Mouse (Mus musculus): Measurements from ENCODE around the gene B9d2. TPM values are rescaled to one million over a fixed set of nuclear protein-coding genes. Genes with fewer than 3 reads are reported as not detected.
A peak's percentile ranks its signal among the peaks of the same experiment; 100 is the strongest.

B9d2 gene
- polyA plus RNA-seq, 1 experiment from 2014 or later: 44.3 TPM

GRCm38 (mm10) chr7:25711731-25712197 lies 31.2 kb downstream of the B9d2 start:
- H3K9me3 ChIP-seq (ENCODE audit: control insufficient read depth, low read length): no peaks in the 10 kb centered on the region
- no peak overlapping the region; the same call in 1 of the 2 replicates for H3K9ac ChIP-seq (replicated peaks; ENCODE audit: low read length)
- DNase-seq: no peak
- H3K4me1 ChIP-seq (ENCODE audit: control insufficient read depth, insufficient read depth, low read length): peaks cover 13% of the 10 kb centered on the region; the same call in 1 of the 2 replicates
- H3K27me3 ChIP-seq (ENCODE audit: control insufficient read depth, insufficient read depth, low read length): no peaks in the 10 kb centered on the region
- no peak for ATAC-seq (ENCODE audit: low FRiP score, low TSS enrichment)
- H3K27ac ChIP-seq (replicated peaks; ENCODE audit: low read depth, low read length): no peak overlapping the region
- H3K4me2 ChIP-seq (ENCODE audit: low read length): no peak overlapping the region
- H3K4me3 ChIP-seq (replicated peaks; ENCODE audit: low read depth, low read length): no peak overlapping the region
- peaks cover 43% of the 10 kb centered on the region for H3K36me3 ChIP-seq (ENCODE audit: control insufficient read depth, insufficient read depth, low read length)
- WGBS: 36% methylated on average over 7 of the region's 7 CpGs

DNA sequence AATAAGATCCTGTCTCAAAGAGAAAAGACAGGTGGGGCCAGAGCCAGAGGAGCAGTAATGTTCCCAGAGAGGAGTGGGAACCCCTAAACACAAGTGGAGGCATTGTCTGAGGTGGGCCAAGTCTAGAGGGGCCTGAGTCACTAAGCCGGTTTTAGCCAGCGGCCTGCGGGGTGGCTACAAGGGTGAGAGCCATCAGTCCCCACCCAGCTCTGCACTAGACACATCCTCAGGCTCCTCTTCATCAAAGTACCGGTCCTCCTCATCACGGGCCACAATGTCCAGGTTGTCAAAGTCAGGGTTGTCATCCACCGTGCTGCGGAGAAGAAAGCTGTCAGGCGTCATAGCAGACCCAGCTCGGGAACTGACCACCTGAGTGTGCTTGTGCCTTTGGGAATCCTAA lies 32.2 kb downstream of the B9d2 start:
- WGBS: 90% methylated on average over 9 of the region's 9 CpGs
- Histone ChIP-seq H3K4me3 (replicated peaks; ENCODE audit: low read depth, low read length) (no peak overlapping the region), H3K4me2 (ENCODE audit: low read length) (no peak overlapping the region), H3K9ac (replicated peaks; ENCODE audit: low read length) (no peak overlapping the region), H3K27ac (replicated peaks; ENCODE audit: low read depth, low read length) (no peak overlapping the region), H3K36me3 (ENCODE audit: control insufficient read depth, insufficient read depth, low read length) (peaks cover 43% of the 10 kb centered on the region), H3K27me3 (ENCODE audit: control insufficient read depth, insufficient read depth, low read length) (no peaks in the 10 kb centered on the region), H3K4me1 (ENCODE audit: control insufficient read depth, insufficient read depth, low read length) (peaks cover 18% of the 10 kb centered on the region), H3K9me3 (ENCODE audit: control insufficient read depth, low read length) (no peaks in the 10 kb centered on the region)
- ATAC-seq (ENCODE audit: low FRiP score, low TSS enrichment) (no peak), DNase-seq (no peak)

GRCm38 (mm10) chr7:25714581-25714980 lies 34.0 kb downstream of the B9d2 start:
- ATAC-seq (ENCODE audit: low FRiP score, low TSS enrichment) (no peak), DNase-seq (no peak)
- no peak overlapping the region for H3K4me3 ChIP-seq (replicated peaks; ENCODE audit: low read depth, low read length)
- peaks cover 43% of the 10 kb centered on the region for H3K36me3 ChIP-seq (ENCODE audit: control insufficient read depth, insufficient read depth, low read length)
- no peaks in the 10 kb centered on the region for H3K9me3 ChIP-seq (ENCODE audit: control insufficient read depth, low read length)
- WGBS: 96% methylated on average over 8 of the region's 8 CpGs
- peaks cover 21% of the 10 kb centered on the region for H3K4me1 ChIP-seq (ENCODE audit: control insufficient read depth, insufficient read depth, low read length)
- H3K4me2 ChIP-seq (ENCODE audit: low read length): no peak overlapping the region
- H3K9ac ChIP-seq (replicated peaks; ENCODE audit: low read length): no peak overlapping the region
- H3K27me3 ChIP-seq (ENCODE audit: control insufficient read depth, insufficient read depth, low read length): no peaks in the 10 kb centered on the region
- no peak overlapping the region for H3K27ac ChIP-seq (replicated peaks; ENCODE audit: low read depth, low read length)

- no peak for ATAC-seq (ENCODE audit: low FRiP score, low TSS enrichment)
- WGBS: 95% methylated on average over 22 of the region's 22 CpGs
- Histone ChIP-seq H3K4me1 (ENCODE audit: control insufficient read depth, insufficient read depth, low read length) (peaks cover 12% of the 10 kb centered on the region), H3K27me3 (ENCODE audit: control insufficient read depth, insufficient read depth, low read length) (no peaks in the 10 kb centered on the region), H3K4me2 (ENCODE audit: low read length) (no peak overlapping the region), H3K9me3 (ENCODE audit: control insufficient read depth, low read length) (no peaks in the 10 kb centered on the region), H3K9ac (replicated peaks; ENCODE audit: low read length) (no peak overlapping the region), H3K27ac (replicated peaks; ENCODE audit: low read depth, low read length) (no peak overlapping the region), H3K36me3 (ENCODE audit: control insufficient read depth, insufficient read depth, low read length) (peaks cover 51% of the 10 kb centered on the region), H3K4me3 (replicated peaks; ENCODE audit: low read depth, low read length) (no peak overlapping the region)
- no peak for DNase-seq
Observed at GRCm38 (mm10) chr7:25715731-25716271, 35.2 kb downstream of the B9d2 start.

DNA sequence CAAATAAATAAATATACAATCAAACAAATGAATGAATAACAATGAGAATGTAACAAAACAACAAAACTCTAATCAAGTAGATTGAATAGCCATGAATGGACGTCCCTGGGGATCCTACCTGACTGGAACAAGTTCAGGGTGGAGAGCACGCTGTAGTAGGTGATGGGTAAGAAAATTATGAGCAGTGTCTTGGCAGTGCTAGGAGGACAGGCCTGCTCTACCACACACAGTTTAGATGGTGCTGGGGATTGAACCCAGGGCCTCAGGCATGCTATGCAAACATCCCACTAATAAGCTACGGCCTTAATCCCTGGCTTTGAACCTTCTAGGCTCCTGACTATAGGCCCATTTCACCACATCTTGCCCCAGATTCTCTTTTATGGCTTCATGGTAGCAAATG lies 36.9 kb downstream of the B9d2 start:
- 94% methylated on average over 3 of the region's 3 CpGs for WGBS
- no peak overlapping the region for H3K9ac ChIP-seq (replicated peaks; ENCODE audit: low read length)
- H3K9me3 ChIP-seq (ENCODE audit: control insufficient read depth, low read length): no peaks in the 10 kb centered on the region
- H3K27me3 ChIP-seq (ENCODE audit: control insufficient read depth, insufficient read depth, low read length): no peaks in the 10 kb centered on the region
- H3K4me2 ChIP-seq (ENCODE audit: low read length): peak overlapping the region; percentile 78
- peaks cover 60% of the 10 kb centered on the region for H3K36me3 ChIP-seq (ENCODE audit: control insufficient read depth, insufficient read depth, low read length)
- ATAC-seq (ENCODE audit: low FRiP score, low TSS enrichment) (no peak), DNase-seq (no peak)
- no peak overlapping the region for H3K4me3 ChIP-seq (replicated peaks; ENCODE audit: low read depth, low read length)
- peaks cover 8% of the 10 kb centered on the region for H3K4me1 ChIP-seq (ENCODE audit: control insufficient read depth, insufficient read depth, low read length)
- H3K27ac ChIP-seq (replicated peaks; ENCODE audit: low read depth, low read length): no peak overlapping the region

DNA sequence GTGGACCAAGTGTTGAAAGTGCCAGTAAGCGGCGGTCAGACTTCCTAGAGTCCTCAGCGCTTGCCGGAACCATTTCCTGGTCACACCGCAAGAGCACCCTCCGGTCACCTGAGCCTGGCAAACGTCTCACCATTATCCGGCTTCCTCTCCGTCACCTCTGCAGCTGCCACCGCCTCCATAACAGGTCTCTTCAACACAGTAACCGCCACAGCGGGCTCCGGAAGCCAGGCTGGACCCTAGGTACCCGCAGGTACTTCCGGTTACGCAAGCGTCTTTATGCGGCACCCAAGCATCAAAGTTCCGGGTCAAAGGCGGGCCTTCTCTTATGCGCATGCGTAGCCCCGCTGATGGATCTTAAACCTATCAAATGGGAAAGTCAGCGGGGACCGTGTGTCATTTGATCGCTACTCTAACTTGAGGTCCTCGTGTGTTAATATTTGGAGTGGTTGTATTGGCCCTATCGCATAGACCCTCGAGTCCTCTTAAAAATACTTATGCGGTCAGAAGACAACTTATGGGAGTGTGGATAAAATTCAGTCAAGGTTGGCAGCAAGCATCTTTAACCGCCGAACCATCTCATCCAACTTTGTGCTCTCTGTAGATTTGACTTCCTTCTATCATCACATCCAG lies 38.3 kb downstream of the B9d2 start, which contains the start of gene Ccdc97:
Ccdc97 (minus strand) TSS at position 301 of the 630 bp plus-strand sequence.
- Histone ChIP-seq H3K27me3 (ENCODE audit: control insufficient read depth, insufficient read depth, low read length) (no peaks in the 10 kb centered on the region), H3K4me3 (replicated peaks; ENCODE audit: low read depth, low read length) (peak within 1 kb of the TSS; percentile 57), H3K4me2 (ENCODE audit: low read length) (peak within 1 kb of the TSS; percentile 78), H3K36me3 (ENCODE audit: control insufficient read depth, insufficient read depth, low read length) (peaks cover 60% of the 10 kb centered on the region), H3K4me1 (ENCODE audit: control insufficient read depth, insufficient read depth, low read length) (peaks cover 8% of the 10 kb centered on the region), H3K27ac (replicated peaks; ENCODE audit: low read depth, low read length) (peak within 1 kb of the TSS; percentile 65), H3K9ac (replicated peaks; ENCODE audit: low read length) (peak within 1 kb of the TSS; percentile 53), H3K9me3 (ENCODE audit: control insufficient read depth, low read length) (no peaks in the 10 kb centered on the region)
- WGBS: 4% methylated on average over 32 of the region's 32 CpGs
- DNase-seq: peak; percentile 98
- peak; percentile 84 for ATAC-seq (ENCODE audit: low FRiP score, low TSS enrichment)

- H3K4me3 ChIP-seq (replicated peaks; ENCODE audit: low read depth, low read length): no peak overlapping the region
- H3K36me3 ChIP-seq (ENCODE audit: control insufficient read depth, insufficient read depth, low read length): peaks cover 60% of the 10 kb centered on the region
- H3K9ac ChIP-seq (replicated peaks; ENCODE audit: low read length): no peak overlapping the region
- ATAC-seq (ENCODE audit: low FRiP score, low TSS enrichment): peak; percentile 51; the same call in 1 of the 2 replicates
- peak; percentile 83 for DNase-seq
- H3K27me3 ChIP-seq (ENCODE audit: control insufficient read depth, insufficient read depth, low read length): no peaks in the 10 kb centered on the region
- 66% methylated on average over 10 of the region's 10 CpGs for WGBS
- peaks cover 8% of the 10 kb centered on the region for H3K4me1 ChIP-seq (ENCODE audit: control insufficient read depth, insufficient read depth, low read length)
- no peak overlapping the region for H3K27ac ChIP-seq (replicated peaks; ENCODE audit: low read depth, low read length)
- no peaks in the 10 kb centered on the region for H3K9me3 ChIP-seq (ENCODE audit: control insufficient read depth, low read length)
- H3K4me2 ChIP-seq (ENCODE audit: low read length): peak overlapping the region; percentile 78; the same call in 1 of the 2 replicates
Observed at GRCm38 (mm10) chr7:25719761-25720610, 39.4 kb downstream of the B9d2 start.

DNA sequence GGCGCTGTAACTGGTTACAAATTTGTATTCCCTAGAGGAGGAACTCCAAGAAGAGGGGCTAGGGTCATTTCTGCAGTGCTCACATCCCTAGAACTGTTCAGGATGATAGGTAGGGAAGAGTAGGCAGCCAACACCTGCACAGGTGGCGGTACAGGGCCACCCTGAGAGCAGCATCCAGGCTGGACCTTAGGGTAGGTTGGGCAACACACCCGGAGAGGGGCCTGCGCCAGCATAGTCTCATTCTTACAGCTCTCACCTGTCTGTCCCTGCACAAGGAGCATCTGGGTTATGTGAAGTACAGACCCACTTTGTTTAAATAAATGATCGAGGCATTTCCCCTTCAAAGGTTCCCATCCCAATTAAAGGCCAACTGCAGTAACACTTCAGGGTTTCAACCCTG lies 40.2 kb downstream of the B9d2 start:
- H3K4me1 ChIP-seq (ENCODE audit: control insufficient read depth, insufficient read depth, low read length): peaks cover 8% of the 10 kb centered on the region
- DNase-seq (no peak), ATAC-seq (ENCODE audit: low FRiP score, low TSS enrichment) (no peak)
- no peak overlapping the region for H3K9ac ChIP-seq (replicated peaks; ENCODE audit: low read length)
- H3K4me3 ChIP-seq (replicated peaks; ENCODE audit: low read depth, low read length): no peak overlapping the region
- H3K27me3 ChIP-seq (ENCODE audit: control insufficient read depth, insufficient read depth, low read length): no peaks in the 10 kb centered on the region
- H3K27ac ChIP-seq (replicated peaks; ENCODE audit: low read depth, low read length): no peak overlapping the region
- no peak overlapping the region for H3K4me2 ChIP-seq (ENCODE audit: low read length)
- H3K36me3 ChIP-seq (ENCODE audit: control insufficient read depth, insufficient read depth, low read length): peaks cover 60% of the 10 kb centered on the region
- 94% methylated on average over 5 of the region's 5 CpGs for WGBS
- no peaks in the 10 kb centered on the region for H3K9me3 ChIP-seq (ENCODE audit: control insufficient read depth, low read length)

Data from midbrain, embryonic 14.5 days (tissue).